Mouse (Mus musculus) MEL (cell line): Measurements from ENCODE around the gene Calm5. TPM values are rescaled to one million over a fixed set of nuclear protein-coding genes. Genes with fewer than 3 reads are reported as not detected.

ENCODE experiments used
- DNase-seq: peaks from one replicate; pipeline ENCODE4 v3.0.0; 2011; ENCODE audit warnings: low read depth, low spot score
- H3K27ac ChIP-seq: 2 replicates; pipeline ENCODE4 v1.5.1; 2012; ENCODE audit warnings: low read depth, mild to moderate bottlenecking, control low read depth, low read length, moderate library complexity; ENCODE audit not compliant: control insufficient read depth
- H3K27me3 ChIP-seq, 2 experiments: fragments of 150-350 bp in 1 of 2; sonication (generic) in 1 of 2; 2 replicates each; pipeline ENCODE4 v1.6.1; 2012; ENCODE audit warnings: low read length in 2 of 2, mild to moderate bottlenecking in 2 of 2, improper control_type of control experiment in 1 of 2, moderate library complexity in 1 of 2; ENCODE audit not compliant: insufficient read depth in 2 of 2, control insufficient read depth in 1 of 2
- H3K36me3 ChIP-seq, 2 experiments: 2 replicates each; pipeline ENCODE4 v1.6.1; 2012 to 2014; ENCODE audit warnings: low read length in 2 of 2, improper control_type of control experiment in 1 of 2, inconsistent platforms in 1 of 2, mild to moderate bottlenecking in 1 of 2; ENCODE audit not compliant: insufficient read depth in 2 of 2, control insufficient read depth in 1 of 2
- H3K4me1 ChIP-seq, 2 experiments: fragments of 150-350 bp in 1 of 2; sonication (generic) in 1 of 2; 2 replicates each; pipeline ENCODE4 v1.6.1; 2012; ENCODE audit warnings: low read length in 2 of 2, improper control_type of control experiment in 1 of 2, mild to moderate bottlenecking in 1 of 2; ENCODE audit not compliant: insufficient read depth in 2 of 2, control insufficient read depth in 1 of 2
- H3K4me3 ChIP-seq, 2 experiments: fragments of 150-350 bp in 1 of 2; sonication (generic) in 1 of 2; 2 replicates each; pipeline ENCODE4 v1.5.1; 2012; ENCODE audit warnings: low read depth in 2 of 2, low read length in 2 of 2, mild to moderate bottlenecking in 2 of 2, moderate library complexity in 2 of 2, control low read depth in 1 of 2, improper control_type of control experiment in 1 of 2; ENCODE audit not compliant: control insufficient read depth in 1 of 2, insufficient read depth in 1 of 2
- H3K79me2 ChIP-seq: 2 replicates; pipeline ENCODE4 v1.6.1; 2012; ENCODE audit warnings: mild to moderate bottlenecking, low read length, moderate library complexity; ENCODE audit not compliant: control insufficient read depth, poor library complexity, insufficient read depth
- H3K9ac ChIP-seq: 2 replicates; pipeline ENCODE4 v1.6.1; 2012; ENCODE audit warnings: low read depth, mild to moderate bottlenecking, control low read depth, low read length, moderate library complexity; ENCODE audit not compliant: control insufficient read depth, poor library complexity, severe bottlenecking
- H3K9me3 ChIP-seq: fragments of 150-350 bp; sonication (generic); replicated peaks from 2 replicates; pipeline ENCODE4 v1.6.1; 2012; ENCODE audit warnings: mild to moderate bottlenecking, low read length, improper control_type of control experiment, moderate library complexity; ENCODE audit not compliant: insufficient read depth
- BHLHE40 ChIP-seq: IDR thresholded peaks from 2 replicates; pipeline ENCODE4 v1.6.1; 2012; ENCODE audit warnings: low read depth, mild to moderate bottlenecking, inconsistent platforms, low read length, improper control_type of control experiment, borderline replicate concordance
- CHD2 ChIP-seq: IDR thresholded peaks from 2 replicates; pipeline ENCODE4 v1.6.1; 2011; ENCODE audit warnings: low read length, improper control_type of control experiment
- EP300 ChIP-seq, 2 experiments: IDR thresholded peaks; 2 replicates each; pipeline ENCODE4 v1.6.1; 2011; ENCODE audit warnings: improper control_type of control experiment in 2 of 2, low read length in 2 of 2, low read depth in 1 of 2, mild to moderate bottlenecking in 1 of 2
- ETS1 ChIP-seq: IDR thresholded peaks from 2 replicates; pipeline ENCODE4 v1.6.1; 2012; ENCODE audit warnings: low read depth, mild to moderate bottlenecking, inconsistent platforms, low read length, improper control_type of control experiment, moderate library complexity
- GABPA ChIP-seq: IDR thresholded peaks from 2 replicates; pipeline ENCODE4 v1.6.1; 2012; ENCODE audit warnings: low read depth, mild to moderate bottlenecking, inconsistent platforms, low read length, improper control_type of control experiment, moderate library complexity
- HCFC1 ChIP-seq: IDR thresholded peaks from 2 replicates; pipeline ENCODE4 v1.6.1; 2012; ENCODE audit warnings: low read depth, mild to moderate bottlenecking, inconsistent platforms, low read length, improper control_type of control experiment, moderate library complexity
- MAFK ChIP-seq: IDR thresholded peaks from 2 replicates; pipeline ENCODE4 v1.6.1; 2011; ENCODE audit warnings: low read depth, mild to moderate bottlenecking, low read length, improper control_type of control experiment, borderline replicate concordance
- MAX ChIP-seq: IDR thresholded peaks from 2 replicates; pipeline ENCODE4 v1.6.1; 2011; ENCODE audit warnings: low read length, improper control_type of control experiment
- MXI1 ChIP-seq: IDR thresholded peaks from 2 replicates; pipeline ENCODE4 v1.6.1; 2011; ENCODE audit warnings: mild to moderate bottlenecking, low read depth, low read length, improper control_type of control experiment
- MYC ChIP-seq: IDR thresholded peaks from 2 replicates; pipeline ENCODE4 v1.6.1; 2011; ENCODE audit warnings: low read depth, mild to moderate bottlenecking, low read length, improper control_type of control experiment, moderate library complexity
- NRF1 ChIP-seq: IDR thresholded peaks from 2 replicates; pipeline ENCODE4 v1.6.1; 2014; ENCODE audit warnings: low read depth, mild to moderate bottlenecking, inconsistent platforms, low read length, improper control_type of control experiment, moderate library complexity; ENCODE audit not compliant: poor library complexity, insufficient read depth, severe bottlenecking
- POLR2A ChIP-seq, 2 experiments: IDR thresholded peaks; 2 replicates each; pipeline ENCODE4 v1.6.1; 2011 to 2012; ENCODE audit warnings: low read length in 2 of 2, mild to moderate bottlenecking in 2 of 2, control low read depth in 1 of 2, improper control_type of control experiment in 1 of 2, low read depth in 1 of 2, moderate library complexity in 1 of 2; ENCODE audit not compliant: control insufficient read depth in 1 of 2, insufficient read depth in 1 of 2, poor library complexity in 1 of 2
- POLR2AphosphoS2 ChIP-seq: IDR thresholded peaks from 2 replicates; pipeline ENCODE4 v1.6.1; 2011; ENCODE audit warnings: low read length, improper control_type of control experiment
- SIN3A ChIP-seq: IDR thresholded peaks from 2 replicates; pipeline ENCODE4 v1.6.1; 2012; ENCODE audit warnings: low read length, improper control_type of control experiment, inconsistent platforms
- SMC3 ChIP-seq: IDR thresholded peaks from 2 replicates; pipeline ENCODE4 v1.6.1; 2011; ENCODE audit warnings: low read depth, low read length, improper control_type of control experiment
- TAL1 ChIP-seq: IDR thresholded peaks from 2 replicates; pipeline ENCODE4 v1.6.1; 2012; ENCODE audit warnings: mild to moderate bottlenecking, inconsistent platforms, low read length, moderate library complexity, mixed read lengths
- TCF12 ChIP-seq: IDR thresholded peaks from 2 replicates; pipeline ENCODE4 v1.6.1; 2014; ENCODE audit warnings: low read depth, mild to moderate bottlenecking, inconsistent platforms, low read length, improper control_type of control experiment, moderate library complexity
- UBTF ChIP-seq: IDR thresholded peaks from 2 replicates; pipeline ENCODE4 v1.6.1; 2012; ENCODE audit warnings: low read depth, mild to moderate bottlenecking, inconsistent platforms, low read length, improper control_type of control experiment, moderate library complexity, borderline replicate concordance; ENCODE audit not compliant: insufficient read depth
- USF1 ChIP-seq: IDR thresholded peaks from 2 replicates; pipeline ENCODE4 v1.6.1; 2014; ENCODE audit warnings: low read depth, mild to moderate bottlenecking, inconsistent platforms, low read length, improper control_type of control experiment, moderate library complexity
- USF2 ChIP-seq, 2 experiments: IDR thresholded peaks; 2 replicates each; pipeline ENCODE4 v1.6.1; 2011 to 2012; ENCODE audit warnings: improper control_type of control experiment in 2 of 2, low read length in 2 of 2, borderline replicate concordance in 1 of 2, inconsistent platforms in 1 of 2, low read depth in 1 of 2, mild to moderate bottlenecking in 1 of 2; ENCODE audit not compliant: insufficient read depth in 1 of 2
- ZC3H11A ChIP-seq: IDR thresholded peaks from 2 replicates; pipeline ENCODE4 v1.6.1; 2012; ENCODE audit warnings: low read depth, mild to moderate bottlenecking, inconsistent platforms, low read length, improper control_type of control experiment
- ZMIZ1 ChIP-seq: IDR thresholded peaks from 2 replicates; pipeline ENCODE4 v1.6.1; 2012; ENCODE audit warnings: low read depth, mild to moderate bottlenecking, inconsistent platforms, low read length, improper control_type of control experiment, moderate library complexity
- ZNF384 ChIP-seq: IDR thresholded peaks from 2 replicates; pipeline ENCODE4 v1.6.1; 2012; ENCODE audit warnings: low read depth, mild to moderate bottlenecking, inconsistent platforms, low read length, improper control_type of control experiment
- polyA plus RNA-seq, 2 experiments: library from polyadenylated mRNA; stranded (reverse) in 1 of 2; unstranded in 1 of 2; fragments of >175 nt in 1 of 2; fragments of >200 nt in 1 of 2; gene quantifications; 2 replicates each; pipeline versions ENCODE4 v1.2.1 to v1.2.4; 2012; ENCODE audit warnings: low replicate concordance in 2 of 2, low read depth in 1 of 2; ENCODE audit not compliant: insufficient read length in 2 of 2, insufficient read depth in 1 of 2, missing spikeins in 1 of 2
- total RNA-seq: library from RNA; depleted of rRNA; stranded (reverse); fragments of 300-350 nt; gene quantifications from 2 replicates; pipeline ENCODE4 v1.2.3, GENCODE M21; 2012

The Calm5 gene
- total and polyA plus RNA-seq, 3 experiments, result not detected

DNA sequence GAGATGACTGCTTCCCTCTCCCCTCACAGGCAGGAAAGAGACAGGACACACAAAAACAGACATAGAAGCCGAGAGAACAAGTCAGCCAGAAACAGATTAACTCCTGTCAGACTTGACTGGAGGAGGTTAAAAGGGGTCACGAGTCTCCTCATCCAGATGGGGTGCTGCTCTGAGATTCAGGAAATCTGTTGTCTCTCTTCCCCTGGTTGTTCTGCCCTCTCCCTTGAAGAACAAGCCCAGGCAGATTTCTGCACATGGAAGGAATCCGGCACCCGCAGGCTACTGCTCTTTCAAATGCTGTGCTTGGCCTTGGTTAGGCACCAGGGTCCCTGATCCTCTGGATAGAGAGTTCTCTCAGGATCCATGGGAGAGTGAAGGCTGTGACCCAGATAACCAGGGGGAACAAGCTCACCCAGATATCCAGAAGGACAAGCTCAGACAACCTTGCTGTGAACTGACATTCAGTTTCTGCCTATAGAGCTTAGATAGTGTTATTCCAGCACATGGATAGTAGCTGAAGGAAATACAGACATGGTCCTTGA is 23.8 kb downstream of the Calm5 start:
- TF ChIP-seq BHLHE40, result no peak
- TF ChIP-seq USF2 (IDR thresholded peaks at IDR 0.05; ENCODE audit: borderline replicate concordance in 1 of 2, insufficient read depth in 1 of 2, low read depth in 1 of 2, low read length in 2 of 2), result no peak
- TF ChIP-seq ZNF384, result no peak
- TF ChIP-seq POLR2AphosphoS2, result no peak
- no peak for TF ChIP-seq MAFK
- no peak for TF ChIP-seq HCFC1
- no peak for TF ChIP-seq MXI1
- no peak for TF ChIP-seq SIN3A
- no peak for TF ChIP-seq ETS1
- TF ChIP-seq USF1, result no peak
- TF ChIP-seq GABPA, result no peak
- Histone ChIP-seq H3K4me3 (no peak overlapping the region), H3K9ac (no peak overlapping the region), H3K4me1 (peaks cover 3 to 4% of the 10 kb centered on the region in 2 experiments; a peak in 1 of 4 replicates), H3K36me3 (peaks cover 3% of the 10 kb centered on the region in 2 experiments; a peak in 2 of 4 replicates), H3K79me2 (no peaks in the 10 kb centered on the region), H3K27ac (no peak overlapping the region), H3K27me3 (no peaks in the 10 kb centered on the region), H3K9me3 (no peaks in the 10 kb centered on the region)
- DNase-seq, result no peak

- peaks cover 10 to 22% of the 10 kb centered on the region in 2 experiments for H3K36me3 ChIP-seq
- DNase-seq, result no peak
- H3K27me3 ChIP-seq, result no peaks in the 10 kb centered on the region
- H3K27ac ChIP-seq, result no peak overlapping the region
- no peak overlapping the region for H3K9ac ChIP-seq
- H3K4me3 ChIP-seq, result no peak overlapping the region
- H3K79me2 ChIP-seq, result peaks cover 12% of the 10 kb centered on the region
- peaks cover 0 to 3% of the 10 kb centered on the region in 2 experiments; a peak in 1 of 4 replicates for H3K4me1 ChIP-seq
- TF ChIP-seq MAX (no peak), POLR2A (IDR thresholded peaks at IDR 0.05; ENCODE audit: control insufficient read depth in 1 of 2, insufficient read depth in 1 of 2, low read depth in 1 of 2, low read length in 2 of 2, poor library complexity in 1 of 2) (no peak), UBTF (no peak), CHD2 (no peak), ZMIZ1 (no peak), NRF1 (no peak), MYC (no peak), ZC3H11A (no peak), ZNF384 (no peak), TAL1 (no peak), SMC3 (no peak), USF1 (no peak), GABPA (no peak), EP300 (IDR thresholded peaks at IDR 0.05; ENCODE audit: low read depth in 1 of 2, low read length in 2 of 2) (no peak), ETS1 (no peak), TCF12 (no peak)
- H3K9me3 ChIP-seq, result no peaks in the 10 kb centered on the region
These were observed 32.7 kb downstream of the Calm5 start for GRCm38 (mm10) chr13:3886663-3887062.
